Mouse (Mus musculus) small intestine, adult 2 months (tissue): Measurements from ENCODE around the gene Tspan12.

Experiments used
- CTCF ChIP-seq: fragments of 200-500 bp; IDR thresholded peaks from 2 replicates; pipeline ENCODE4 v1.5.1; 2012; ENCODE audit warnings: low read depth, mild to moderate bottlenecking, control low read depth, inconsistent platforms, low read length, moderate library complexity, mixed read lengths; ENCODE audit not compliant: insufficient replicate concordance, insufficient read length; ENCODE audit errors: extremely low read depth
- POLR2A ChIP-seq: fragments of 200-500 bp; IDR thresholded peaks from 2 replicates; pipeline ENCODE4 v1.6.1; 2012; ENCODE audit warnings: low read depth, mild to moderate bottlenecking, control low read depth, inconsistent platforms, low read length, moderate library complexity

DNA sequence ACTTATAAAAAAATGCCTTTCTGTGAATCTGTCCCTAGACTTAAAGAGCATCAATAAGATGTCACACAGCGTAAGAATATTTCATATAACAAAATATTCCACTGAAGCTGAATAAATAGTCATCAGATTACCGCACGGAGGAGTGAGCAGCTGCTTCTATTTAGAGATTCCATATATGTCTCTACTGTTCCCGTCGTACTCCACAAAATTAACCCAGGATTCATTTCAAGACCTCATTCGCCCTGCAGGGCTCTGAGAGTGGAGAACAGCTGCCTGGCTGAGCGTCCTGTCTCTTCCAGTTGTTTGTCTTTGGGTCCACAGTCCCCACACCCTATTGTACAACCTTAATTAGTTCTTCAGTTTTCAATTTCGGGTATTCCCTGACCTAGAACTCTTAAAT, 11.9 kb upstream of the Tspan12 start:
- TF ChIP-seq CTCF: no peak
- no peak for TF ChIP-seq POLR2A
